Mouse (Mus musculus): ENCODE measurements around the gene Xylt1.

- TF ChIP-seq CTCF (IDR thresholded peaks at IDR 0.05; ENCODE audit: low read depth, low read length) (no peak), POLR2A (IDR thresholded peaks at IDR 0.05; ENCODE audit: borderline replicate concordance, low read depth, low read length) (no peak)
Measured at GRCm38 (mm10) chr7:117356316-117356715, 24.5 kb upstream of the Xylt1 start.

Data from bone marrow macrophage, adult 2 months (primary cell).